Mouse (Mus musculus) bone marrow, adult 2 months (tissue): ENCODE data around the gene Itga9.

Source experiments
- CTCF ChIP-seq: fragments of 200-500 bp; IDR thresholded peaks from 2 replicates; pipeline ENCODE4 v1.5.1; 2011; ENCODE audit warnings: low read length, control low read depth; ENCODE audit not compliant: control insufficient read depth, insufficient read depth
- POLR2A ChIP-seq: fragments of 200-500 bp; IDR thresholded peaks from 2 replicates; pipeline ENCODE4 v1.6.1; 2011; ENCODE audit warnings: low read depth, mild to moderate bottlenecking, control low read depth, low read length, borderline replicate concordance; ENCODE audit not compliant: control insufficient read depth

DNA sequence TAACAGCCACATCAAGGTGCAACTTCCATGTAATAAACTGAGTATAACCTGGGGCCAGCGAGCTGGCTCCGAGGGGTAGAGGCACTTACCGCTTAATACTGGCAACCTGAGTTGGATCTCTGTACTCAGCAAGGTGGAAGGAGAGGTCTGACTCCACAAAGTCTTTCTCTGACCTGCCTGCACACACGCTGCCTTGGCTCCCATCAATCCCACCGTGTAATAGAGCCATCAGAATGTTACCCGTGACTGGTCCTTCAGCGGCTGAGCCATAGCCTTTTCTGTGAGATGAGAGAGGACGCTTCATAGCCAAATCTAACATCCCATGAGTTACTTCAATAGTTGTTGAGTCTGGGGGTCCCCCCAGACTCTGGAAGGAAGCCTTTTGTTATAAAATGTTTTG is 13.0 kb upstream of the Itga9 start:
- TF ChIP-seq CTCF (no peak), POLR2A (no peak)
